Mouse (Mus musculus) Patski (cell line): ENCODE measurements around the gene Zfp637. TPM values are rescaled to one million over a fixed set of nuclear protein-coding genes. Genes with fewer than 3 reads are reported as not detected.
"Not testable (repeated sequence)": the region's sequence is repeated elsewhere in the genome, so short reads cannot be mapped to it uniquely, and the experiment has no call there.

ENCODE experiments used
- ATAC-seq: fragments of 100-300 bp; one replicate; pipeline ENCODE4 v1.8.0; 2021
- CTCF ChIA-PET: fragments of 350-600 bp; sonication (Branson Sonifier 250); formaldehyde crosslinking; loops from one replicate; lab custom pipeline; 2022; ENCODE audit warnings: inconsistent platforms; lab: Charles Lee
- POLR2A ChIA-PET: fragments of 350-600 bp; sonication (Branson Sonifier 250); formaldehyde crosslinking; loops from one replicate; lab custom pipeline; 2022; ENCODE audit warnings: antibody characterized with exemption, inconsistent platforms; lab: Charles Lee
- DNase-seq: peaks from one replicate; pipeline ENCODE4 v3.0.0-alpha.2; 2011; ENCODE audit warnings: low read depth, low spot score
- H3K27me3 ChIP-seq: fragments of 371-371 bp; one replicate; pipeline ENCODE4 v1.5.1; 2021
- CTCF ChIP-seq: fragments of 100-300 bp; IDR thresholded peaks from one replicate; pipeline ENCODE4 v1.5.1; 2021
- in situ Hi-C: fragments of 300-500 bp; cut with MboI; formaldehyde crosslinking; loops from 3 replicates; pipeline ENCODE4 v1.11.1; 2018; ENCODE audit warnings: low pct_unique_long_range_greater_than_20kb, mixed read lengths
- polyA plus RNA-seq: library from polyadenylated mRNA; unstranded; gene quantifications from one replicate; pipeline ENCODE4 v1.2.3, GENCODE M21; 2021

Zfp637 gene
- polyA plus RNA-seq, 1 experiment from 2014 or later, result 60.3 TPM

GRCm38 (mm10) chr6:117861848-117862247, 20.9 kb downstream of the Zfp637 start, which contains the start of gene Zfp239:
Zfp239 (plus strand) TSS chr6:117862100.
- no peak for TF ChIP-seq CTCF
- in situ Hi-C loops, result loop anchor here (25.0 kb wide), 1 partner anchor 525 kb away; no protein-coding TSS in a partner anchor
- ChIA-PET CTCF (no interaction called here), POLR2A (no interaction called here)
- ATAC-seq, result no peak
- H3K27me3 ChIP-seq, result no peaks in the 10 kb centered on the region
- no peak for DNase-seq

- DNase-seq (no peak), ATAC-seq (no peak)
- in situ Hi-C loops, result loop anchor here (25.0 kb wide), 1 partner anchor 525 kb away; no protein-coding TSS in a partner anchor
- CTCF ChIA-PET, result interaction anchor here (2.4 kb wide), 1 partner anchor 59 kb away, joined by 8 read pairs; no protein-coding TSS in a partner anchor
- POLR2A ChIA-PET, result interaction anchor here (1.3 kb wide), 1 partner anchor 19 kb away, joined by 4 read pairs; no protein-coding TSS in a partner anchor
- TF ChIP-seq CTCF, result no peak
- H3K27me3 ChIP-seq, result no peaks in the 10 kb centered on the region
Observed at GRCm38 (mm10) chr6:117862465-117862864, 21.5 kb downstream of the Zfp637 start.

GRCm38 (mm10) chr6:117862899-117863620, 22.1 kb downstream of the Zfp637 start:
- ChIA-PET CTCF (interaction anchor here (1.4 to 2.4 kb wide), 2 partner anchors 16 to 58 kb away, joined by 3 to 8 read pairs; no protein-coding TSS in a partner anchor), POLR2A (interaction anchor here (0.9 to 1.3 kb wide), 3 partner anchors 16 to 22 kb away, joined by 3 to 4 read pairs (median 4); partner anchors contain the start of gene Zfp637)
- TF ChIP-seq CTCF, result no peak
- DNase-seq (no peak), ATAC-seq (peak; percentile 73)
- no peaks in the 10 kb centered on the region for H3K27me3 ChIP-seq
- in situ Hi-C loops, result loop anchor here (25.0 kb wide), 1 partner anchor 524 kb away; no protein-coding TSS in a partner anchor

- no peak for ATAC-seq
- ChIA-PET CTCF (interaction anchor here (1.4 to 2.4 kb wide), 2 partner anchors 15 to 57 kb away, joined by 3 to 8 read pairs; no protein-coding TSS in a partner anchor), POLR2A (interaction anchor here (0.9 to 1.3 kb wide), 3 partner anchors 15 to 23 kb away, joined by 3 to 4 read pairs (median 4); partner anchors contain the start of gene Zfp637)
- DNase-seq, result no peak
- H3K27me3 ChIP-seq, result no peaks in the 10 kb centered on the region
- no peak for TF ChIP-seq CTCF
- in situ Hi-C loops, result loop anchor here (25.0 kb wide), 1 partner anchor 524 kb away; no protein-coding TSS in a partner anchor
Observed at GRCm38 (mm10) chr6:117863751-117864150, 22.8 kb downstream of the Zfp637 start.

DNA sequence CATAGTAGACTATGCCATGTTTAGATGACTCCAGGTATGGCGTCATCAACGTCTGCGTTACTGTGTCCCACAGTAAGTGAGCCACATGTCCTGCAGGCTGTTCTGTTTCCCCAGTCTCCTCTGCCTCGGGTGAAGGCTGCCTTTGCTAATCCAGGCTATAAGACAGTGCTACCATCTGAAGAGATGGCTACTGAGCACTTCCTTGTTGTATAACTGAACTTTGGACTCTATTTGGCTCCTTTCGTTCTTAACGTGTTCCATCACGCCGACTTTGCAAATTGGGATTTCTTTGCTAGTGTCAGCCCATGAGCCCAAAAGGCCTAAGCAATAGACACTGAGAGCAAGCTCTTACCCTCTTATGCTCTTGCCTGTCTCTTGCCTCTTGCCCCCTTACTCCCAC, 27.2 kb downstream of the Zfp637 start:
- POLR2A ChIA-PET, result no interaction called here
- no peak for ATAC-seq
- in situ Hi-C loops, result loop anchor here (25.0 kb wide), 1 partner anchor 519 kb away; no protein-coding TSS in a partner anchor
- TF ChIP-seq CTCF, result no peak
- CTCF ChIA-PET, result interaction anchor here (1.7 kb wide), 1 partner anchor 52 kb away, joined by 6 read pairs; no protein-coding TSS in a partner anchor
- no peak for DNase-seq
- H3K27me3 ChIP-seq, result no peaks in the 10 kb centered on the region

- ATAC-seq (no peak), DNase-seq (no peak)
- CTCF ChIA-PET, result interaction anchor here (1.5 kb wide), 1 partner anchor 29 kb away, joined by 3 read pairs; no protein-coding TSS in a partner anchor
- no peaks in the 10 kb centered on the region for H3K27me3 ChIP-seq
- POLR2A ChIA-PET, result no interaction called here
- TF ChIP-seq CTCF, result no peak
- in situ Hi-C loops, result loop anchor here (25.0 kb wide), 1 partner anchor 516 kb away; no protein-coding TSS in a partner anchor
Observed at GRCm38 (mm10) chr6:117871034-117871433, 30.1 kb downstream of the Zfp637 start.

DNA sequence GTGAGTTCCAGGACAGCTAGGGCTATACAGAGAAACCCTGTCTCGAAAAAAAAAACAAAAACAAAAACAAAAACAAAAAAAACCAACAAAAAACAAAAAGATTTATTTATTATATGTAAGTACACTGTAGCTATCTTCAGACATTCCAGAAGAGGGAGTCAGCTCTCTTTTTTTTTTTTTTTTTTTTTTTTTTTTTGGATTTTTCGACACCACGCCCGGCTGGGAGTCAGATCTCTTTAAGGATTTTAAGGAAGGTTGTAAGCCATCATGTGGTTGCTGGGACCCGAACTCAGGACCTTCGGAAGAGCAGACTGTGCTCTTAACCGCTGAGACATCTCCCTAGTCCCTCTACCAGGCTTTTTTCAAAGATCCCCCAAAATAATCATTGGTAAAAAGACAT, 32.5 kb downstream of the Zfp637 start:
- ATAC-seq, DNase-seq, H3K27me3 ChIP-seq, CTCF ChIA-PET: not testable (repeated sequence)
- in situ Hi-C loops, result loop anchor here (25.0 kb wide), 1 partner anchor 514 kb away; no protein-coding TSS in a partner anchor
- POLR2A ChIA-PET, result interaction anchor here (0.6 to 0.7 kb wide), 3 partner anchors 46 to 498 kb away, joined by 3 to 5 read pairs (median 3); no protein-coding TSS in a partner anchor

DNA sequence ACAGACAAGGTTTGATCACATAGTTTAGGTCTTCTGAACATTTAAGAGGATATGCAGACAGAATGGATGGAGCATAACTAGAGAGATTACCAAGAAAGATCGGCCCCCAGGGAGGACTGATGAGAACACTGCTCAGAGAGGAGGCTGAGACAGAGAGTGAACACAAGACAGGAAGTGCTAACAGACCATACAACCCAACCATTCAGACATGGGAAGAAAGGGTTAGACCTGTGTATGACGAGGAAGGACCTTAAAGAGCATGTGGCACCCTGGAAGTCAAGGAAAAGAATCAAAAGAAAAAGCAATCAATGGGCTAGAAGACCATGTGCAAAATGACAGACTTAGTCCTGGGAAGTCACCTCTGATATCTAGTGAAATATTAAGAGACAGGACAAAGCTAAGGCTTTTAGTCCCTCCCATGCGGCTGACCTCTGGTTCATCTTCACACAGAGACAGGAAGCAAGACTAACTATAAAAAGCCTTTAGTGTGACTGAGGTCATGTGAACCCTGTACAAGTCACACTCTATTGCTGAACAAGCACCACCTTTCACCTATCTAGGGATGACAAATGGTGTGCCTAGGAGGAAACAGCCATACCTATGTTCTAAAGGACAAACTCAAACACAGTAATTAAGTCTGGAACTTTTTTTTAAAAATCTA, 33.8 kb downstream of the Zfp637 start:
- no peak for TF ChIP-seq CTCF
- POLR2A ChIA-PET, result no interaction called here
- in situ Hi-C loops, result loop anchor here (25.0 kb wide), 1 partner anchor 513 kb away; no protein-coding TSS in a partner anchor
- CTCF ChIA-PET, result no interaction called here
- DNase-seq (no peak), ATAC-seq (no peak)
- no peaks in the 10 kb centered on the region for H3K27me3 ChIP-seq

GRCm38 (mm10) chr6:117878700-117879407, 37.9 kb downstream of the Zfp637 start:
- ATAC-seq (peak; percentile 70), DNase-seq (peak; percentile 60)
- POLR2A ChIA-PET, result interaction anchor here (0.7 to 1.6 kb wide), 3 partner anchors 15 to 40 kb away, joined by 4 read pairs; no protein-coding TSS in a partner anchor
- in situ Hi-C loops, result no loop called here
- CTCF ChIA-PET, result interaction anchor here (1.0 to 1.5 kb wide), 4 partner anchors 13 to 40 kb away, joined by 3 read pairs; no protein-coding TSS in a partner anchor
- H3K27me3 ChIP-seq, result no peaks in the 10 kb centered on the region
- TF ChIP-seq CTCF, result no peak
